Mouse (Mus musculus) hindbrain, postnatal 0 days (tissue): Measurements from ENCODE around the gene Lenep. TPM values are rescaled to one million over a fixed set of nuclear protein-coding genes. Genes with fewer than 3 reads are reported as not detected.

Source experiments
- ATAC-seq: fragments of 200-750 bp; cut with Nextera tagmentation; 2 replicates; pipeline ENCODE4 v1.8.0; 2017; ENCODE audit warnings: mild to moderate bottlenecking, moderate TSS enrichment, moderate library complexity
- DNase-seq: peaks from one replicate; pipeline ENCODE4 v3.0.0-alpha.2; 2015; ENCODE audit warnings: low spot score
- H3K27ac ChIP-seq: fragments of 300-500 bp; sonication (generic); 2 replicates; pipeline ENCODE4 v1.5.1; 2014; ENCODE audit warnings: mild to moderate bottlenecking
- H3K27me3 ChIP-seq: fragments of 300-500 bp; sonication (generic); 2 replicates; pipeline ENCODE4 v1.6.1; 2014; ENCODE audit warnings: low read length, mixed read lengths; ENCODE audit not compliant: insufficient read depth
- H3K36me3 ChIP-seq: fragments of 300-500 bp; sonication (generic); 2 replicates; pipeline ENCODE4 v1.6.1; 2014; ENCODE audit warnings: low read length, mixed read lengths; ENCODE audit not compliant: insufficient read depth
- H3K4me1 ChIP-seq: fragments of 300-500 bp; sonication (generic); 2 replicates; pipeline ENCODE4 v1.6.1; 2014; ENCODE audit warnings: antibody characterized with exemption, low read length, mixed read lengths; ENCODE audit not compliant: insufficient read depth
- H3K4me2 ChIP-seq: fragments of 300-500 bp; sonication (generic); 2 replicates; pipeline ENCODE4 v1.6.1; 2014; ENCODE audit warnings: low read depth, mild to moderate bottlenecking, low read length, moderate library complexity, mixed read lengths
- H3K4me3 ChIP-seq: fragments of 300-500 bp; sonication (generic); 2 replicates; pipeline ENCODE4 v1.5.1; 2014; ENCODE audit warnings: low read length
- H3K9ac ChIP-seq: fragments of 300-500 bp; sonication (generic); replicated peaks from 2 replicates; pipeline ENCODE4 v1.6.1; 2014; ENCODE audit warnings: mild to moderate bottlenecking, low read length, moderate library complexity, mixed read lengths
- H3K9me3 ChIP-seq: fragments of 300-500 bp; sonication (generic); 2 replicates; pipeline ENCODE4 v1.6.1; 2016; ENCODE audit warnings: low read length, mixed read lengths
- CTCF ChIP-seq: IDR thresholded peaks from 2 replicates; pipeline ENCODE4 v1.5.1; 2016; ENCODE audit warnings: antibody characterized with exemption, control low read depth, low read depth
- WGBS: fragments of 180-500 bp; shearing (Covaris S2); extraction: QIAGEN DNeasy Blood & Tissue Kit; methylation state at CpG from one replicate; pipeline ENCODE4 v1.1.7; 2014; 5-methylcytosine and 5-hydroxymethylcytosine counted together
- polyA plus RNA-seq: library from polyadenylated mRNA; unstranded; fragments of >200 nt; fragmentation: Nextera tagmentation; extraction: Ambion mirVana; gene quantifications from 2 replicates; pipeline ENCODE4 v1.2.1, GENCODE M21; 2015
- total RNA-seq: library from RNA; depleted of rRNA; stranded (reverse); fragments of >200 nt; gene quantifications from 2 replicates; pipeline ENCODE4 v1.2.3, GENCODE M21; 2014

Lenep gene
- total and polyA plus RNA-seq, 2 experiments from 2014 or later: not detected

DNA sequence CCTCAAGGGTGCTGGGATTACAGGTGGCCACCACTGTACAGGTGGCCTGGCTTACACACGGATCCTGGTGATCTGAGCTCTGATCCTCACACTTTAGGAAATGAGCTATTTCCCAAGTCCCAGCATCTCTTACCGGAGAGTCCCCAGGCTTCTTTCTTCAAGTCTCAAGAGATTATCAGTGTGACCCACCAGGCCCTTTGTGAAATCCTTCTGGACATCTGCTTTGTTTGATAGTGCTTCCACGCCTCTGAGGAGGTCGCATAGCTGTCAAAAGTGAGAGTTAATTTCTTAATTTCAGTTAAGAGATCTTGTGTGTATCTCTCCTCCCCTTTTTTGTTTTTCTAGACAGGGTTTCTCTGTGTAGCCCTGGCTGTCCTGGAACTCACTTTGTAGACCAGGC lies 23.3 kb upstream of the Lenep start:
- Histone ChIP-seq H3K36me3 (0 out of 2 replicates have a peak, but pooled peaks cover 8% of the 10 kb centered on the region), H3K27me3 (no peaks in the 10 kb centered on the region), H3K4me1 (peaks cover 8% of the 10 kb centered on the region), H3K9ac (no peak overlapping the region), H3K9me3 (no peaks in the 10 kb centered on the region), H3K4me2 (no peak overlapping the region), H3K4me3 (no peak overlapping the region), H3K27ac (no peak overlapping the region)
- no peak for TF ChIP-seq CTCF
- DNase-seq (no peak), ATAC-seq (no peak)
- WGBS: 92% methylated on average over 4 of the region's 4 CpGs

DNA sequence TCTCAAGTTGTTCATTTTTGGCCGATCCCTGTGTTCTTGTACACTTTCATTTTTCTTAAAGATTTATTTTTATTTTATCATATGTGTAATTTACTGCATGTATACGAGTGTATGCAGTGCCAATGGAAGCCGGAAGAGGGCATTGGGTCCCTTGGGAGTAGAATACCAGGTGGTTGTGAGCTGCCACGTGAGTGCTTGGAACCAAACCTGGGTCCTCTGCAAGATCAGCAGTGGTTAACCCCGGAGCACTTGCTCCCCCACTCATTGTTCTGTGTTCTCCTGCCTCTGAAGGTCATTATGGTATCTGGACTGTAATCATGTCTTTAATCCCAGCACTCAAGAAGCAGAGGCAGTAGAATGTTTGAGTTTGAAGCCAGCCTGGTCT lies 22.5 kb upstream of the Lenep start:
- 0 out of 2 replicates have a peak, but pooled peaks cover 8% of the 10 kb centered on the region for H3K36me3 ChIP-seq
- ATAC-seq (no peak), DNase-seq (no peak)
- H3K4me2 ChIP-seq: no peak overlapping the region
- H3K4me1 ChIP-seq: peaks cover 7% of the 10 kb centered on the region
- H3K4me3 ChIP-seq: no peak overlapping the region
- no peak for TF ChIP-seq CTCF
- H3K9ac ChIP-seq: no peak overlapping the region
- H3K27me3 ChIP-seq: no peaks in the 10 kb centered on the region
- no peak overlapping the region for H3K27ac ChIP-seq
- WGBS: 89% methylated on average over 5 of the region's 5 CpGs
- no peaks in the 10 kb centered on the region for H3K9me3 ChIP-seq

DNA sequence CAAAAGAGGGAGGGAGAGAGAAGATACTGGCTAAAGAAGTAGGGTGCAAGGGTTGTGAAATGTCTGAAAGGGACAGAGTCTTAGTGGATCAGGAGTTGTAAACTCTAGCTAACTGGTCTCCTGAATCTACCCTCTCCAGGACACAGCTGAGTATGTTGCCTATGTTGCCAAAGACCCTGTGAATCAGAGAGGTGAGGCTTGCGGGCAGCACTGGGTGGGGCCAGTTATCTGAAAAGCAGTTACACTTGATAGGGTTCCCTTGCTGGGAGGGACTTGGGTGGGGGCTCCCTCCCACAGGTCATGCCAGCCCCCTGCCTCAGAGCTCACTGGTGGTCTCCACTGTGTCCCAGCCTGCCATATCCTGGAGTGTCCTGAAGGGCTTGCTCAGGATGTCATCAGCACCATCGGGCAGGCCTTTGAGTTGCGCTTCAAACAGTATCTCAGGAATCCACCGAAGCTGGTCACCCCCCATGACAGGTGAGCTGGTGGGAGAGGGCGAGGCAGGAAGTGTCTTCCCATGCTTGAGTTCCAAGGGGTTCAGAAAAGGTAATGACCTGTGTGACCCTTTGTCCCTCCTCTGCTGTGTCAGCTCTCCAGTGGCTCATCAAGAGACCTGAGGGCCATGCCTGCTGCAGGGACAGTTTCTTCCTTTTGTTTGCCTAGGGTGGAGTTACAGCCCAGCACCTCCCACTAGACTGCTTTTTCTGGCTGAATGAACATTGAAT lies 22.0 kb upstream of the Lenep start:
- Histone ChIP-seq H3K4me2 (no peak overlapping the region), H3K4me1 (peaks cover 7% of the 10 kb centered on the region), H3K9me3 (no peaks in the 10 kb centered on the region), H3K9ac (no peak overlapping the region), H3K27me3 (no peaks in the 10 kb centered on the region), H3K36me3 (0 out of 2 replicates have a peak, but pooled peaks cover 8% of the 10 kb centered on the region), H3K4me3 (no peak overlapping the region), H3K27ac (no peak overlapping the region)
- DNase-seq: no peak
- WGBS: 97% methylated on average over 5 of the region's 5 CpGs
- ATAC-seq: no peak
- TF ChIP-seq CTCF: no peak

DNA sequence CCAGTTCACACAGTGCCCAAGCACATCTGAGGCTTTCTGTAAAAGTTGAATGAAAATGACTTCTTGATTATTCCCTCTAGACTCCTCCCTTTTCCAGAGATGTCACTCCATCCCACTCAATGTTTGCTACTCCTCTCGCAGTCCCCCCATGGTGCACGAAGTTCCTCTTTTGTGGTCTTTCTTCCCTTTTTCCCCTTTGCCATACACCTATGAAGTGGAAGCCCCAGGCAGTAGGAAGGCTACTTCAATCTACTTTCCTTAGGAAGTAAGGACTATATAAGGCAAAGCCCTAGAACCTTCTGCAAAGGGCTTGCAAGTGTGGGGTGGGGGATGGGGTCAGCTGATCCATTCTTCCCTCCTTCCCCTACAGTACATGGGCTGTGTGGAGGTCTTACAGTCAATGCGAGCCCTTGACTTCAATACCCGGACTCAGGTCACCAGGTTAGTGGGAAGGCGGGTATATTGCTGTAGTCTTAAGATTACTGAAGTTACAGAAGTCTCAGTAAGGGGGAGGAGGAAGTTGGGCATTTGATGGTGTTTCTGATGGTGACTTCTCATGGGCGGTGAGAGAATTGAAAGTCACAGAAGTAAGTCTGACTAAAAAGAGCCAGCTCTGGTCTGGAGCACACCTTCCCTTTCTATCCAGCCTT lies 20.1 kb upstream of the Lenep start:
- Histone ChIP-seq H3K9me3 (no peaks in the 10 kb centered on the region), H3K27ac (no peak overlapping the region), H3K9ac (no peak overlapping the region), H3K4me2 (peak overlapping the region; percentile 65), H3K27me3 (no peaks in the 10 kb centered on the region), H3K36me3 (0 out of 2 replicates have a peak, but pooled peaks cover 8% of the 10 kb centered on the region), H3K4me1 (peaks cover 7% of the 10 kb centered on the region), H3K4me3 (peak overlapping the region; percentile 38)
- DNase-seq (no peak), ATAC-seq (no peak)
- 72% methylated on average over 6 of the region's 6 CpGs for whole genome bisulfite sequencing
- no peak for TF ChIP-seq CTCF

DNA sequence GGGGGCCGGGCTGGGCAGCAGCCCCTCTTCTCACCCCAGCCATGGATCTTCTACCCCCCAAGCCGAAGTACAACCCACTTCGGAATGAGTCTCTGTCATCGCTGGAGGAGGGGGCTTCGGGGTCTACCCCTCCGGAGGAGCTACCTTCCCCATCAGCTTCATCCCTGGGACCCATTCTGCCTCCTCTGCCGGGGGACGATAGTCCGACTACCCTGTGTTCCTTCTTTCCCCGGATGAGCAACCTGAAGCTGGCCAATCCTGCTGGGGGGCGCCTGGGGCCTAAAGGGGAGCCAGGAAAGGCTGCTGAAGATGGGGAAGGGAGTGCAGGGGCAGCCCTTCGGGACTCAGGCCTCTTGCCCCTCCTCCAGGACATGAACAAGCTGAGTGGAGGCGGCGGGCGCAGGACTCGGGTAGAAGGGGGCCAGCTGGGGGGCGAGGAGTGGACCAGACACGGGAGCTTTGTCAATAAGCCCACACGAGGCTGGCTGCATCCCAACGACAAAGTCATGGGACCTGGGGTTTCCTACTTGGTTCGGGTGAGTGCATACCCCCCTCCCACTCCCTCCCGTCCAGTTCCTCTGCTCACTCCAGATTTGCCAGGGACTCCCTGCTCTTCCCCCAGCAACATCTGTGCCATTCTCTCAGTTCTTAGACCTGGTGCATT lies 19.3 kb upstream of the Lenep start:
- 6% methylated on average over 21 of the region's 22 CpGs for WGBS
- no peaks in the 10 kb centered on the region for H3K9me3 ChIP-seq
- H3K27ac ChIP-seq: peak overlapping the region; percentile 54; the same call in 1 of the 2 replicates
- no peaks in the 10 kb centered on the region for H3K27me3 ChIP-seq
- ATAC-seq (no peak), DNase-seq (peak; percentile 40)
- H3K4me2 ChIP-seq: peak overlapping the region; percentile 65
- peak overlapping the region; percentile 38 for H3K4me3 ChIP-seq
- H3K9ac ChIP-seq: peak overlapping the region; percentile 54
- 0 out of 2 replicates have a peak, but pooled peaks cover 3% of the 10 kb centered on the region for H3K36me3 ChIP-seq
- TF ChIP-seq CTCF: no peak
- H3K4me1 ChIP-seq: peaks cover 14% of the 10 kb centered on the region

DNA sequence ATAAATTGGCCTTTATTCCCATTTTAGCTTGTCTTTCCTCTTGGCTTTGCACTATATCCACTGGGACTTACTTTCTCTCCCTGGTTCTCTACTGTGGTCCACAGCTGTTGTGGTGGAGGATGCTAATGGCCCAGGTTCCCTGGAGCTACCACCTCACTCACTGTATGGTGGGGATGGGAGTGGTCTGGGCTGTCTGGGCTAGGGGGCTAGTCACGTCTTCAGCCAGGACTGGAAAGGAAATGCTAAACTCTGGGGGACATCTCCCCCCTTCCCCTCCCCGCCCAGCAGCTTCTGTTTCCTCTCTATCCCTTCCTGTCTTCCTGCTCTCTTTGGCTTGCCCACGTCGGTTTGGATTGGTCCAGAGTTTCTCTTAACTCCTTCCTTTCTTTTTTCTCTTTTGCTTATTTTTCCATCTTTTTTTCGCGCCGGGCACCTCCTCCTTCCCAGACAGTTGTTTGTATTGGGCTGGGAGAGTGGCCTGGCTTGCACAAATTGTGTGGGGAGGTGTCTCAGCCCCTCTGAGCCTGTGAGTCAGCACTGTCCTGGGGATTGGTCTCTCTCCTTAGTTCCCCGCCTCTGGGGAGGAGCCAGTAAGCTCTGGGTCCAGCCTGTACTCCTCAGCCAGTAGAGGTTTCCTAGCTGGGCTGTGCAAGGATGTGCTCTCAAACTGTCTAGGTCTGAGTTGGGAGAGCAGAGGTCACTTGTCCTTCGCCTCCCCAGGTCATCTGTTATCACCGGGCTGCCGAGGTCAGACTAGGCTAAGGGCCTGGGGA lies 18.6 kb upstream of the Lenep start:
- peak; percentile 84 for DNase-seq
- WGBS: 5% methylated on average over 11 of the region's 11 CpGs
- Histone ChIP-seq H3K27ac (peak overlapping the region; percentile 54; the same call in 1 of the 2 replicates), H3K4me2 (peak overlapping the region; percentile 65), H3K4me3 (peak overlapping the region; percentile 38), H3K9ac (peak overlapping the region; percentile 54), H3K4me1 (peaks cover 14% of the 10 kb centered on the region), H3K9me3 (no peaks in the 10 kb centered on the region), H3K27me3 (no peaks in the 10 kb centered on the region), H3K36me3 (no peaks in the 10 kb centered on the region)
- peak; percentile 67 for ATAC-seq
- TF ChIP-seq CTCF: no peak
